Mouse (Mus musculus) hindbrain, embryonic 13.5 days (tissue): ENCODE measurements at regions not wholly inside any gene's neighbourhood (a gene's known extent, or its start where the extent isn't known, plus 50 kb on each side); places are given as distances from the start of the nearest gene placed in this dataset.

Experiments used
- ATAC-seq: fragments of 200-750 bp; cut with Nextera tagmentation; 2 replicates; pipeline ENCODE4 v1.8.0; 2017; ENCODE audit warnings: moderate TSS enrichment; ENCODE audit not compliant: low FRiP score
- H3K27ac ChIP-seq: fragments of 300-500 bp; sonication (generic); 2 replicates; pipeline ENCODE4 v1.5.1; 2015; ENCODE audit warnings: inconsistent platforms, mild to moderate bottlenecking, moderate library complexity
- H3K27me3 ChIP-seq: fragments of 300-500 bp; sonication (generic); 2 replicates; pipeline ENCODE4 v1.6.1; 2015; ENCODE audit warnings: mild to moderate bottlenecking, inconsistent platforms
- H3K36me3 ChIP-seq: fragments of 300-500 bp; sonication (generic); 2 replicates; pipeline ENCODE4 v1.6.1; 2015; ENCODE audit warnings: mild to moderate bottlenecking, inconsistent platforms
- H3K4me1 ChIP-seq: fragments of 300-500 bp; sonication (generic); replicated peaks from 2 replicates; pipeline ENCODE4 v1.6.1; 2015; ENCODE audit warnings: inconsistent platforms
- H3K4me2 ChIP-seq: fragments of 300-500 bp; sonication (generic); 2 replicates; pipeline ENCODE4 v1.6.1; 2015; ENCODE audit warnings: inconsistent platforms, mild to moderate bottlenecking, moderate library complexity
- H3K4me3 ChIP-seq: fragments of 300-500 bp; sonication (generic); 2 replicates; pipeline ENCODE4 v1.5.1; 2015; ENCODE audit warnings: mild to moderate bottlenecking, inconsistent platforms
- H3K9ac ChIP-seq: fragments of 300-500 bp; sonication (generic); 2 replicates; pipeline ENCODE4 v1.6.1; 2015; ENCODE audit warnings: mild to moderate bottlenecking, inconsistent platforms
- H3K9me3 ChIP-seq: fragments of 300-500 bp; sonication (generic); 2 replicates; pipeline ENCODE4 v1.6.1; 2016; ENCODE audit warnings: inconsistent platforms
- WGBS: fragments of 180-500 bp; shearing (Covaris S2); methylation state at CpG from one replicate; pipeline ENCODE4 v1.1.7; 2015; 5-methylcytosine and 5-hydroxymethylcytosine counted together

DNA sequence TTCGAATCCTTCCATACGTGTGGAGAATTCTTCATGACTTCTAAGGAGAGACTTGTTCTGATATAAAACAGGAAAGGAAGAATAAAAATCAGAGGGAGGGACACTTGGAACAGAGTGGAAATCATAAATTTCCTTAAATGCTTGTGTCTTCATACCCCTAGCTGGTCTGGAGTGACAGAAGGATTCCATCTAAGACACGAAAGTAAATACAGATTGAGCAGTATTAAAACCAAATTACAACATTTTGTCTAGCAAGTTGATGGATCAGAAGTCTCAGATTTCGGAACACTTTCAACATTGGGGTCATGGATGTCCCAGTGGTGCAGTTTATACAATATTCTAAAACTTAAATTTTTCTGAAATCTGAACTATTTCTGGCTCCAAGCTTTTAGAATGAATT is 453.6 kb upstream of the Smarca2 start:
- H3K9ac ChIP-seq = no peak overlapping the region
- no peaks in the 10 kb centered on the region for H3K36me3 ChIP-seq
- no peak overlapping the region for H3K4me3 ChIP-seq
- no peaks in the 10 kb centered on the region for H3K9me3 ChIP-seq
- H3K27me3 ChIP-seq = no peaks in the 10 kb centered on the region
- ATAC-seq = no peak
- no peak overlapping the region for H3K4me2 ChIP-seq
- no peak overlapping the region for H3K27ac ChIP-seq
- H3K4me1 ChIP-seq = no peaks in the 10 kb centered on the region
- 90% methylated on average over 4 of the region's 4 CpGs for WGBS

DNA sequence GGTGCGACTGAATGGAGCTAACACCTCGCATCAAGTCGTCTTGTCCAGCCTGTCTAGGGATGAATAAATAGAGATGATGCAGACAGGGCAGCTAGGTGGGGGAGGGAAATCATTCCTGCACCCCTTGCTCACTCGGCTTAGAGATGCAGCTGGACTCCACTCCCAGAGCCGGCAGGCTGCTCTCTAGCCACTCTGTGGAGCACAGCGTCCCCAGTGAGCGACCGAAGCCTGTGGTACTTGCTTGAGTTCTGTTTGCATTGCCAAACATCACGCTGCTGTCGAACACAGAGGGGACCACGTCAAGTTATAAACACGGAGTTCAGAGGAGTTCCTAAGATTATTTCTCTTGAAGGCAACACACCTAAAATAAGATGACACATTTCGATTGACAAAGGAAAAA is 439.9 kb upstream of the Smarca2 start:
- Histone ChIP-seq H3K4me1 (no peaks in the 10 kb centered on the region), H3K27ac (no peak overlapping the region), H3K27me3 (no peaks in the 10 kb centered on the region), H3K4me2 (no peak overlapping the region), H3K9me3 (no peaks in the 10 kb centered on the region), H3K9ac (no peak overlapping the region), H3K36me3 (no peaks in the 10 kb centered on the region), H3K4me3 (no peak overlapping the region)
- WGBS = 62% methylated on average over 13 of the region's 13 CpGs
- ATAC-seq = no peak

DNA sequence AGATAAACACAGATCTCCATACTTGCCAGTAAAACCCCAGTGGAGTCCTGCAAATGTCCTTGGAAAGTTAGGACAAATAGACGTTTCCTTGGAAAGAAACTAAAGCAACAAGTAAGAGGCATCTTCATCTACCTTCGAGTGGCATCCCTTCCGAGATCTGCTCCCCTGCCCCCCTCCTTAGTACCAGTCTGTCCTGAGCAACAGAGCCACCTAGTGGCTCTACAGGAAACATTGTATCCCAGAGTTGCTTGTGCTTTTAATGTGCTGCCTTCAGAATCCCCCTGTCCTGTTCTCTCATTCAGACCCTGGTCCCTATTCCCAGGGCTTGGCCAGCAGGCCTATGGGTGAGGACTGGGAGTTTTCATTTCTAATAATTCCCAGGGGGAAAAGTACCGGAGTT is 423.1 kb upstream of the Smarca2 start:
- H3K4me3 ChIP-seq = no peak overlapping the region
- H3K27me3 ChIP-seq = no peaks in the 10 kb centered on the region
- no peaks in the 10 kb centered on the region for H3K4me1 ChIP-seq
- no peak for ATAC-seq
- no peaks in the 10 kb centered on the region for H3K36me3 ChIP-seq
- H3K9ac ChIP-seq = no peak overlapping the region
- WGBS = 26% methylated on average over 4 of the region's 4 CpGs
- no peaks in the 10 kb centered on the region for H3K9me3 ChIP-seq
- H3K4me2 ChIP-seq = no peak overlapping the region
- no peak overlapping the region for H3K27ac ChIP-seq

DNA sequence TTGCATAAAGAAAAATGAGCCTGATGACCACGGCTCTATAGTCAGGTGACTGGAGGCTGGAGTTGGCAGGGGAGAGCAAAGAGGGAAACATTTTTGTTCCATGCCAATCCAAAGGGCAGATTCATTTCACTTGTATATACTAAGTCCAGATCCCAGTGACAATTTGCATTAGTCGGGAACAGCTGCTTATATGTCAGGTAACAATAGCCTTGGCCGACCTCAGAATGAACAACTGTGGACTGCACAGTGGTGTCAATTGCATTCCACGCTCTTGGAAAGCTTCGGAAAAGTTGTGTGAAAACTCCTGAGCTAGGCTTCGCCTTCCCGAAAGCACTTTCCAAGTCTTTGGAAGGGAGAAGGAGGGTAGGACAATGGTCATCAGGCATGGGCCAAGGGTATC is 419.8 kb upstream of the Smarca2 start:
- no peaks in the 10 kb centered on the region for H3K9me3 ChIP-seq
- H3K4me3 ChIP-seq = no peak overlapping the region
- no peak overlapping the region for H3K27ac ChIP-seq
- H3K27me3 ChIP-seq = no peaks in the 10 kb centered on the region
- no peak overlapping the region for H3K9ac ChIP-seq
- no peaks in the 10 kb centered on the region for H3K36me3 ChIP-seq
- WGBS = 89% methylated on average over 7 of the region's 7 CpGs
- no peak for ATAC-seq
- H3K4me1 ChIP-seq = no peaks in the 10 kb centered on the region
- H3K4me2 ChIP-seq = no peak overlapping the region

DNA sequence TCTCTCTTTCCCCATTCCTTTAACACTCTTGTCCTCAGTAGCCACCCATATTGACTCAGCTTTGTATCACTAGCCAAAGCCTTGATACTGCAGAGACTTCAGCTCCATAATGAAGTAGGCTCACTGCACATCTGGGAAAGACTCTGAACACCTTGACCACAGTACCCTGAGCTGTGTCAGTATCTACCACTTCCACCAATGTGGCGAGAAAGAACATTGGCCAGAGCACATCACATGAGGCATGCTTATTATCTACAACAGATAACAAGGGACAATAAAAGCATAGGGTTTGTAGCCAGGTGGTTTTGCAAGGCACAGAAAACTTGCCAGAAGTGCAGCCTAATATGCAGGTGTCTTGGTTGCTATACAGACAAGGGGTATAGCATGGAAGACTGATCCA is 414.0 kb upstream of the Smarca2 start:
- Histone ChIP-seq H3K4me2 (no peak overlapping the region), H3K27ac (no peak overlapping the region), H3K9ac (no peak overlapping the region), H3K36me3 (no peaks in the 10 kb centered on the region), H3K27me3 (no peaks in the 10 kb centered on the region), H3K9me3 (no peaks in the 10 kb centered on the region), H3K4me1 (no peaks in the 10 kb centered on the region), H3K4me3 (no peak overlapping the region)
- ATAC-seq = no peak
- 93% methylated on average over 1 of the region's 1 CpGs for WGBS

DNA sequence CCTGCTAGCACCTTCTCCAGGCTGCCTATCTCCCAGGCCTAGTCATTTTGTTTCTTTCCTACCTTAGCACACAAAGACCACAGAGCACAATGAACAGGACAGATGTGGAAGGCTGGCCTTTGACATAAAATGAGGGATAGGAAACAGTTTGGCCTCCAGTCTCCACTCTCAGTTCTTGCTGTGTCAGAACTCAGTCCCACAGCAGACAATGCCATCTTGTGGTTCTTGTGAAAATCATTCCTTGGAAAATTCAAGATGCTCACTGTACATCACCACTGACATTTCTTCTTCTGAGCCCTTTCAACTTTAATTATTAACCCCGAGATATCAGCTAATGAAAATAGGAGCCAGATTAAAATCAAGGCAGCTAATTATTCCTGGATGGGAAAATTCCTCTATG is 411.2 kb upstream of the Smarca2 start:
- no peaks in the 10 kb centered on the region for H3K27me3 ChIP-seq
- H3K9ac ChIP-seq = no peak overlapping the region
- H3K4me1 ChIP-seq = no peaks in the 10 kb centered on the region
- H3K4me3 ChIP-seq = no peak overlapping the region
- H3K9me3 ChIP-seq = no peaks in the 10 kb centered on the region
- no peak overlapping the region for H3K4me2 ChIP-seq
- no peak overlapping the region for H3K27ac ChIP-seq
- 72% methylated on average over 1 of the region's 1 CpGs for WGBS
- no peaks in the 10 kb centered on the region for H3K36me3 ChIP-seq
- ATAC-seq = no peak

DNA sequence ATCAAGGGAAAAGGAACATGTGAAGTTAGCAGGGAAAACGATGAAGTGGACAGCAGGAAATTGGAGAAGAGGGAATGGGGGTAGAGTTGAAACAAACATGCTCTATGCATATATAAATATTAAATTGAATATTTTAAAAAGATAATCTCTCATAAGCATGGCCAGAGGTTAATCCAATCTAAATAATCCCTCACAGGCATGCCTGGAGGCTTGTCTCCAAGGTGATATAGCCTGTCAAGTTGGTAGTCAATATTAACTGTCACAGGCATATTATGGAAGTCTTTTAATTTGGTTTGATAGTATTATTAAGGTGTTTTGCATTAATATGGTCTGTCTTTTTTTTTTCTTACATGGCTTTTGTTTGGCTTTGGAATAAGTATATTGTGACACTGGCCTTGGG is 396.1 kb upstream of the Smarca2 start:
- Histone ChIP-seq H3K36me3 (no peaks in the 10 kb centered on the region), H3K4me2 (no peak overlapping the region), H3K9ac (no peak overlapping the region), H3K9me3 (no peaks in the 10 kb centered on the region), H3K4me1 (no peaks in the 10 kb centered on the region), H3K4me3 (no peak overlapping the region), H3K27me3 (no peaks in the 10 kb centered on the region), H3K27ac (no peak overlapping the region)
- WGBS = 64% methylated on average over 1 of the region's 1 CpGs
- ATAC-seq = no peak

DNA sequence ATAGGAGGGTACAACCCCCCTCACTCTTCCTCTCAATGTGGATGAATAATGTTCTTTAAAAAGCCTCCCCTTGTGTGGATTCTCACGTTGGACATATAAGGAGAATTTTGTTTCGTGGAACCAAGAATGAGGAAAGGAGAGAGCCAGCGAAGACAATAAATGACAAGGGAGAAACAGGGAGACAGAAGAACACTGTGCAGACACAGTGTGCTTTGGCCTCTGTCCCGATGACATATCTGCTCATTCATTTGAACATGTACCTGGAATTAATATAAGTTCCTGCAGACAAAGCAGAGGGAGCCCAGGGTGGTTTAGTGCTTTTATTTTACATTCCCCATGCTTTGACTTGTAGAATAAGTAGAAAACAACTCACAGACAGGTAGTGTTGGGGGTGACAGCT is 370.3 kb upstream of the Smarca2 start:
- Histone ChIP-seq H3K4me3 (no peak overlapping the region), H3K27ac (no peak overlapping the region), H3K4me1 (no peaks in the 10 kb centered on the region), H3K9me3 (no peaks in the 10 kb centered on the region), H3K9ac (no peak overlapping the region), H3K4me2 (no peak overlapping the region), H3K27me3 (no peaks in the 10 kb centered on the region), H3K36me3 (no peaks in the 10 kb centered on the region)
- ATAC-seq = no peak
- 73% methylated on average over 4 of the region's 4 CpGs for WGBS

DNA sequence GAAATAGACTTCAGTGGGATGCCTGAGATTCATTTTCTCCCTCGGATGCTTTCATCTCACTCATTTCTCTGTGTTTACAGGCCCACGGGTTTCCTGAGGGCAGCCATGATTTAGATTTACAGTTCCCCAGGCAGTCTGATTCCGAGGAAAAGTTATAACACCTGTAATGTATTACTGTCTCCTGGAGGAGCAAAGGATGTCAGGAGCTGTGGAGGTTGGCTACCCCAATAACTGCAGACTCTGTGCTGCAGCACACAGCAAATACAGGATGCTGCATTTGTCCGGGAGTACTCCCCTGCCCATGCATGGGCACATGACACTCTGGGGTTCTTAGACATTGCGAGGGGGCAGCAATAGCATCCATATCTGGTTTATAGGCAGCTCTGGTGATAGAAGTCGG is 360.8 kb upstream of the Smarca2 start:
- Histone ChIP-seq H3K9ac (no peak overlapping the region), H3K36me3 (no peaks in the 10 kb centered on the region), H3K4me1 (no peaks in the 10 kb centered on the region), H3K27me3 (no peaks in the 10 kb centered on the region), H3K9me3 (no peaks in the 10 kb centered on the region), H3K4me3 (no peak overlapping the region), H3K4me2 (no peak overlapping the region), H3K27ac (no peak overlapping the region)
- no peak for ATAC-seq
- 76% methylated on average over 6 of the region's 6 CpGs for WGBS

DNA sequence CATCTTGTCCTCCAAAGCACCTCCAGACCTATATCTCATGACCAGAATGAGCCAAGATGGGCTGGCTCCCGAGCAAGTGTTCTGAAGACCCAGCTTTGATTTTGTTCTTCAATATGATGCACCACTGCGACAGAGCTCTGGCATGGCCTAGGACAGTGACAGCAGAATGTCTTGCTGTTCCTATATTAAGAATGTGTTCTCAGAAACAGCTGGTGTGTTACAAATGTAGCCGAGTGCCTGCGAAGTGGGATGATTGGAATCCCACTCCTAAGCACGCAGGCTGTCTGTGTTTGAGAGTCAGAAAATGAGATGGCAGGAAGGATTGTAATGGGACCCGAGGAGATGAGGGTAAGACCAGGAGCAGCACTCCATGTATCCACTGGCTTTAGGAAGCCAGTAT is 355.1 kb upstream of the Smarca2 start:
- 94% methylated on average over 6 of the region's 6 CpGs for WGBS
- Histone ChIP-seq H3K4me3 (no peak overlapping the region), H3K4me1 (no peaks in the 10 kb centered on the region)

DNA sequence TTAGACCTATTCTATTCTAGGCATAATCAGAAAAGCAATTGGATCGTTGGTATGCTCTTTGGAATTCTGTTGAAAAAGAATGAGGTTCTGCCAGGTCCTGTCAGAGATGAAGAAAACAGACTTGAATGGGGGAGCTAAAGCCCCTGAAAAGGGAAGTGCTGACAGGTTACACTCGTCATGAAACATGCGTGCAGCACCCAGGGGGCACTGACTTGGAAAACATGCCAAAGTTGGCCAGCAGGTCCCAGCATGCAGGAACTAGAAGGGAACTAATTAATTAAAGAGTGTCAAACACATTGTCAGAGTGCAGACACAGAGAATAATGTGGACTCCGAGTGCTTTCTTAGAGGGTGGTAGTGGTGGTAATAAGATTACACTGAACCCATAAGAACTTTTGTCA is 346.2 kb upstream of the Smarca2 start:
- no peaks in the 10 kb centered on the region for H3K36me3 ChIP-seq
- WGBS = 68% methylated on average over 4 of the region's 4 CpGs
- no peak overlapping the region for H3K4me3 ChIP-seq
- no peaks in the 10 kb centered on the region for H3K27me3 ChIP-seq
- no peaks in the 10 kb centered on the region for H3K4me1 ChIP-seq
- no peak overlapping the region for H3K9ac ChIP-seq
- no peak for ATAC-seq
- no peaks in the 10 kb centered on the region for H3K9me3 ChIP-seq
- H3K4me2 ChIP-seq = no peak overlapping the region
- H3K27ac ChIP-seq = no peak overlapping the region

More for the DNA sequence above, 355.1 kb upstream of the Smarca2 start:
- no peaks in the 10 kb centered on the region for H3K9me3 ChIP-seq
- H3K9ac ChIP-seq = no peak overlapping the region
- H3K27me3 ChIP-seq = no peaks in the 10 kb centered on the region
- no peak overlapping the region for H3K27ac ChIP-seq
- no peak overlapping the region for H3K4me2 ChIP-seq
- no peaks in the 10 kb centered on the region for H3K36me3 ChIP-seq
- ATAC-seq = no peak

DNA sequence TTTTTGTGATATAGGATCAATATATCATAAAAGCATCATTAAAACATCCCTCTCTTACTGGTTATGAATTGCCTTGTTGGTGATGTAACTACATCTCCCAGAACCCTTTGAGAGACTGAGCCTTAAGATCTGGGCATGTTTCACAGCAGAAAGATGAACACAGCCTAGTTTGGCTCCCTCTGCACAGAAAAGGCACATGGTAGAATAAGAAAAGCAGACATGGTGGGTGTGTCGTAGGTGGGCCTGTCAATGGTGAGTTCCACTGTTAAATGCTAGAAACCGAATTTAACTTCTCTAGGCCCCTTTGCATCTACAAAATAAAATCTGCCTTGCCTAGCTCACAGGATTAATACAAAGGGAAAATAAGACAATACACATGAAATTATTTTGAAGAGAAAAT is 343.3 kb upstream of the Smarca2 start:
- H3K36me3 ChIP-seq = no peaks in the 10 kb centered on the region
- 81% methylated on average over 2 of the region's 2 CpGs for WGBS
- no peaks in the 10 kb centered on the region for H3K27me3 ChIP-seq
- no peak overlapping the region for H3K9ac ChIP-seq
- no peaks in the 10 kb centered on the region for H3K9me3 ChIP-seq
- no peaks in the 10 kb centered on the region for H3K4me1 ChIP-seq
- no peak overlapping the region for H3K4me2 ChIP-seq
- ATAC-seq = no peak
- no peak overlapping the region for H3K4me3 ChIP-seq
- H3K27ac ChIP-seq = no peak overlapping the region

DNA sequence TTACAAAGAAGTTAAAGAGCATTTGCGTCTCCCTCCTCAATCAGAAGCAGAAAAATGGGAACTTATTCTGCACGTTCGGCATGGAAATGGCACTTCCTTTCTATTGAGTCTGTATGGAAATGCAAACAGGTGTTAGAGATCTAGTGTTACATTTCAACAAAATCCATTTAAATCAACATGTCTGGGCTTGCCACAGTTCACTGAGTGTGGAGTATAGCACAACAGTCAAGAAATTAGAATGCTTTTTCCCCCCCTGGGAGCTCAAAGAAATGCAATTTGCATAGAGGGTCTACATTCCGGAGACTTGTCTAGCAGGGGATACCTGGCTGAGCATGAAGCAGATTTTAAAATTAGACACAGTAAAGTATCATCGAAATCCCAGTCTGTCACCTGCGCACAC is 308.5 kb upstream of the Smarca2 start:
- Histone ChIP-seq H3K4me1 (no peaks in the 10 kb centered on the region), H3K4me2 (no peak overlapping the region), H3K4me3 (no peak overlapping the region), H3K9ac (no peak overlapping the region), H3K27me3 (no peaks in the 10 kb centered on the region), H3K9me3 (no peaks in the 10 kb centered on the region), H3K36me3 (no peaks in the 10 kb centered on the region), H3K27ac (no peak overlapping the region)
- 87% methylated on average over 6 of the region's 6 CpGs for WGBS
- no peak for ATAC-seq
